Mouse (Mus musculus) large intestine, adult 2 months (tissue): ENCODE measurements around the gene Sertad1. TPM values are rescaled to one million over a fixed set of nuclear protein-coding genes. Genes with fewer than 3 reads are reported as not detected.
A peak's percentile ranks its signal among the peaks of the same experiment; 100 is the strongest.
"Not testable (repeated sequence)": the region's sequence is repeated elsewhere in the genome, so short reads cannot be mapped to it uniquely, and the experiment has no call there.

Experiments used
- DNase-seq: peaks from one replicate; pipeline ENCODE4 v3.0.0-alpha.2; 2012; ENCODE audit warnings: low read depth, low spot score
- WGBS: fragments of 180-500 bp; shearing (Covaris S2); methylation state at CpG from one replicate; pipeline ENCODE4 v1.1.7; 2018; 5-methylcytosine and 5-hydroxymethylcytosine counted together
- polyA plus RNA-seq: library from polyadenylated mRNA; depleted of rRNA; stranded (reverse); fragments of >200 nt; gene quantifications from 2 replicates; pipeline ENCODE4 v1.2.3, GENCODE M21; 2012

Gene Sertad1
- polyA plus RNA-seq, 1 experiment, result 54.5 TPM

DNA sequence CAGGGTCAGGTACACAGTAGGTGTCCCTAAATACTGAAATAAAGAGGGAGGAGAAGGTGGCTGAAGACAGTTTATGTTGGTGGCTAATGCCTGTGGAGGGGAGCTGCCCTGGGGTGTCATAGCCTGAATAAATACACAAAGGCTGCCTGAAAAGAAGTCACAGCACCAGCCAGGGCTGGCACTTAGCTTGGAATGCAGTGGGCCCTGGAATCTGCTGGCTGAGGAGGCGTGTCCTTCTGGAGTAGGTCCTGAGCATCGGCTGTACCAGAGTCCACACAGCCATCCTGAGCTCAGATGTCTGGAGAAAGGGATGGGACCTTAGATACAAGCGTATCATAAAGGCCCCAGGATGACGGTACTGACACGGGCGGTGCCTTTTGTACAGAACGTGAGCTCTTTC lies 5.1 kb downstream of the Sertad1 start:
- DNase-seq, result no peak
- WGBS, result 50% methylated on average over 7 of the region's 7 CpGs

DNA sequence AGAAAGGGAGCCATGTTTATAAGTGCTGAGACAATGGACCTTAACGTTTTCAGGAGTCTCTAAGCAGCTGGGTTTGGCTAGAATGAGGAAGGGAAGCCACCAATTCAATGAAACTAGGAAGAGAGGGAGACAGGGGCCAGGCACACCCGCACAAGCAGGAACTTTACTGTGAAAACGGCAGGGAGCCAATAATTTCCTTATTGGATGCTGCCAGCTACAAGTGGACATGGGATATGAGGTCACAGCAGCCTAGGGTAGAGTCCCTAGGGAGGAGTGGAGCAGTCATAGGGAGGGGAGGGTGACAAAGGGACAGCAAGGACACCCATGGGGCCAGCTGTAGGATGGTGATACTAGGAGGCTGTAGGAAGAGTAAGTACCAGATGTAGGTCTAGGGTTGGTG lies 6.3 kb downstream of the Sertad1 start:
- DNase-seq, result no peak
- 12% methylated on average over 3 of the region's 3 CpGs for WGBS

DNA sequence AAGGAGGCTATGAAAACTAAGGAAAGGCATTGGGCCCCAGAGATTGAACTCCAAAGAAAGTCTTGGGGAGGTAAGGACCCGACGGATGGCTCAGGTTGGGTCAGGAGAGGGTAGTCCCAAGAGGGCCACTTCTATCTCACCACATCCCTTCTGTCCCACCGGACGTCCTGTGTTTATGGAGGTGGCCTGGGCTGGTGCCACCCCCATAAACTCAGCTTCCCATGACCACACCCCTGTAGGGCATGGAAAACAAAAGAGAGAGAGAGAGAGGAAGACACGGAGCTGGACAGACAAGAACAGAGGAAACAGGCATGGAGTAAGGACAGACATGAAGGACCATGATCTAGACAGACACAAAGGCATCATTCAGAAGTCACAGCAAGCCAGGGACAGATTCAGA lies 6.7 kb downstream of the Sertad1 start:
- WGBS, result 70% methylated on average over 5 of the region's 5 CpGs
- DNase-seq, result no peak

DNA sequence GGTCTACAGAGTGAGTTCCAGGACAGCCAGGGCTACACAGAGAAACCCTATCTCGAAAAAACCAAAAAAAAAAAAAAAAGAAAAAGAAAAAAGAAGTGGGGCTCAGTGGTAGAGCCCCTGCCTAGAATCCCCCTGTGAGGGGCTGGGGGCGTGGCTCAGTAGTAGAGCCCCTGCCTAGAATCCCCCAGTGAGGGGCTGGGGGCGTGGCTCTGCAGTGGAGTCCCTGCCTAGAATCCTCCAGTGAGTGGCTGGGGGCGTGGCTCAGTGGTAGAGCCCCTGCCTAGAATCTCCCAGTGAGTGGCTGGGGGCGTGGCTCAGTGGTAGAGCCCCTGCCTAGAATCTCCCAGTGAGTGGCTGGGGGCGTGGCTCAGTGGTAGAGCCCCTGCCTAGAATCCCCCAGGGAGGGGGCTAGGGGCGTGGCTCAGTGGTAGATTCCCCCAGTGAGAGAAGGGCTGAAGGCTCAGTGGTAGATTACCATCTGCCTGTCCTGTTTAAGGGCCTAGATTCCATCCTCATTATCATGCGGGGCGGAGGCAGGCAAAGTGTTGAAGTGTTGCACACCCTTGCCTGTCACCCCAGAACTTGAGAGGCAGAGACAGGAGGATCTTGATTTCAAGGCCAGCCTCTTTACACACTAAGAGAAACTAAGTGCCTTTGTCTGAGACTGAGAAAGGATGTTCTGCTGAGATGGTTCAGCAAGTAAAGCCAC lies 8.1 kb downstream of the Sertad1 start:
- not testable (repeated sequence) for DNase-seq
- 84% methylated on average over 9 of the region's 9 CpGs for WGBS

DNA sequence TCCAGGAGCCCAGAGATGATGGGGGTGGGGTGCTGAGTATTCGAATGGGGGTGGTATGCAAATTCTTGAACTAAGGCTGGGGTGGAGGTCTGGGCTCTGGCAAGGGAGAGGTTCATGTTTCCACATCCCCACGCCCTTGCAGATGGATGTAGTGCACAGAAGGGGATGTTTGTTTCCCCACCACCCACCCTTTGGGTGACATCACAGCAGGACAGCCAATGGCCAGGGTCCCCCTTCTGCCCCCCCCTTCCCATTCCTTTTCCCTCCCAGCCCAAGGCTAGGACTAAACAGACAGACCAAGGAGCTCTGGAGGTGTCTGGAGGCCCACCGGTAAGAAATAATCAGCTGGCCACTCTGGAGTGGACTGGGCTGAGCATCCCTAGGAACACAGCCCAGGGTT lies 12.3 kb downstream of the Sertad1 start, which contains the start of gene Prx:
Prx (plus strand) TSS at position 289 of the 400 bp plus-strand sequence.
- DNase-seq, result no peak
- 57% methylated on average over 3 of the region's 3 CpGs for WGBS

DNA sequence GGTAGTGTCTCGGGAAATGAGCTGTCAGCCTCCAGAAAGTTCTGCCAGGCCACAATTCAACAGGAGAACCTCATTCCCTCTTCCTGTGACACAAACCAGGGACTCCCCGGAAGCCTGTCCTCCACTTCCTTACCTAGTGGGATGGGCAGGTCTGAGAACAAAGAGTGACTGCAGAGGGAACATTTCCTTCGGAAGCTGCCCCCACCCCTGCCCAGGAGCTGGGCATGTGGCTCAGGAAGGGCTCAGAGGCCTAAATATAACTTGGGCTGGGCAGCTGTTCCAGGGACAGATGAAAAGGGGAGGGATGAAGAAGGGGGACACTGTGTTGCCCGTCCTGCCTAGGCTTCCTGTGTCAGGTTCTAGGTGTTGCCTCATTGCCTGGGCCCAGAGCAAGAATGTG lies 14.9 kb downstream of the Sertad1 start:
- no peak for DNase-seq
- 62% methylated on average over 4 of the region's 4 CpGs for WGBS

DNA sequence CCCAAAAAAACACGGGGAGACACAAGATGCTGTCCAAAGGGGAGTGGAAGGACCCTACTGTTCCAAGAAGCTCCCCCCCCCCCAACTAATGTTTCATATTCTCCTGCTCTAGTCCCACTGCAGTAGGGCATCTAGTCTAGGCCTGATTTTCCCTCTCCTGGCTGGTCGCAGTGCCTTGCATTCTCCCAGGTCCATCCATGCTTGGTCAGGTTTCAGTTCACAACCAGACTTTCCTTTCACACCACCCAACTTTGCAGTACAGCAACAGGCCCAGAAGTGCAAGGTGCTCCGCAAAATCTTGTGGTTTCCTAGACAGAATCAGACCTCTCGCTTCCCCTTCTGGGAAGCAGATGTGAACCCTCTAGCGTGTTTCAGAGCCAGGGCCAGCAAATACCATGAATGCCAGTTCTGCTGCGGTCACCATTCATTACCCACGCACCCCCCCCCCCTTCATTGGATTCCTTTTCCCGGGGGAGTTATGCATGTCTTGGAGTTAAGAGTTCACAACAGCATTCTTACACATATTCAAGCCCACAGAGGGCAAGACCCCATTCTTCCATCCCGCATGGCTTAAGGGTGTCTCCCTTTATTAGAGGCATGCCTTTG lies 20.2 kb downstream of the Sertad1 start:
- WGBS, result 45% methylated on average over 9 of the region's 9 CpGs
- DNase-seq, result no peak

DNA sequence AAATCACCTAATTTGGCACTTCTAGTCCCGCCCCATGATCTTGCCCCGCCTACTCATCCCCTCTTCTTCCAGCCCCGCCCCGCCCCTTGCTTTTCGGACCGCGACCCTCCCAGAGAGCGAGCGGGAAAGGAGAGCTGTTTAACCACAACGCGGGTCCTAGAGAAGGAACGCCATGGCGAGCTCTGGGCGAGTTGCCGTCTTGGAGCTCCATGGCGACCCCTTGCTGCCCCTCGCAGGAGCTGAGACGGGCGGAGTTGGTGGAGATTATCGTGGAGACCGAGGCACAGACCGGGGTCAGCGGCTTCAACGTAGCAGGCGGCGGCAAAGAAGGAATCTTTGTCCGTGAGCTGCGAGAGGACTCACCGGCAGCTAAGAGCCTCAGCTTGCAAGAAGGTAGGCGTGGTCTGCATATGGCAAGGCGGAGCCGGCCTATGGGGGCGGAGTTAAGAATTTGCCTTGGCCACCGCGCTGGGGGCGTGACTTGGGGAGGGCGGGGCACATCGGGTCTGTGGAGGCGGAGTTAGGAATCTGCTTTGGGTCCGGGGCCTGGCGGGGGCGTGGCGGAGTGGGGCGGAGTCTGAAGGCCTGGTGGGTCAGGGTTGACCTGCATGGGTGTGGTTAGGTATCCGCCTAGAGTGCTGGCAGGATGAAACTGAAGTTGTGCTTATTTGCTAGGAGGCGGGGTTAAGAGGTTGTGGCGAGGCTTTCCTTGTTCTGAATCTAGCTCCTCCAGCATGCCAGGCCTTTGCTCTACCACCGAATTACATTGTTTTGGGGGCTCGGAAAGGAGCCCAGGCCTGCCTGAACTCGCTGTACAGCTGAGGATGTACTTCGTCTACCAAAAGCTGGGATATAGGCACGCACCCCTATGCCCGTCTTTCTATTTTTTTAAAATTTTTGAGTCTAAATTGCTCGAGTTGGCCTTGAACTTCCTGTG lies 21.3 kb downstream of the Sertad1 start:
- peak; percentile 97 for DNase-seq
- under 1% methylated on average over 54 of the region's 54 CpGs for WGBS

DNA sequence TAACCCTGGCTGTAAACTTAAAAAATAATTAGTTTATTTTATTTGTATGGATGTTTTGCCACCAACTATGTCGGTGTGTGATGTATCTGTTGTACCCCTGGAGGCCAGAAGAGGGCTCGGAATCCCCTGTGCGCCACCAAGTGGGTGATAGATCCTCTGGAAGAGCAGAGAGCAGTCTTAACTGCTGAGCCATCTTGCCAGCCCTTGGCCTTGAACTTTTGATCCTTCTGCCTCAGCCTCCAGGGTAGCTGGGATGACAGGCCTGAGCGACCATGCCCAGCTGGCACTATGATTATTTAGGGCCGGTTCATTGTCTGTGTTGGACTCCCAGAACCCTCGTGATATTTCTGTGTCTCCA lies 21.9 kb downstream of the Sertad1 start:
- no peak for DNase-seq
- 12% methylated on average over 6 of the region's 6 CpGs for WGBS

DNA sequence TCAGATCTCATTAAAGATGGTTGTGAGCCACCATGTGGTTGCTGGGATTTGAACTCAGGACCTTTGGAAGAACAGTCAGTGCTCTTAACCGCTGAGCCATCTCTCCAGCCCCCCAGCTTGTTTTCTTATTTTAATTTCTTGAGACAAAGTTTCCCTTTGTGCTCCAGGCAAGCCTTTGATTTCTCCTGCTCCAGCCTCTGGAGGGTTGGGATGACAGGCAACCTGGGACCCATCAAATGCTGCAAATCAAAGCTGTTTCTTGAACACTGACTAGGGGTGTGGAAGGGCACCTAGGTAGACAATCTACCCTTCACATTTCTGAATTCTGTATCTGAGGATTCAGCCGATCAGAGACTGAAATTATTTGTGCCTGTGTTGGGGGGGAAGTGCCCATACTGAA lies 24.1 kb downstream of the Sertad1 start:
- no peak for DNase-seq
- WGBS, result 97% methylated on average over 2 of the region's 2 CpGs

DNA sequence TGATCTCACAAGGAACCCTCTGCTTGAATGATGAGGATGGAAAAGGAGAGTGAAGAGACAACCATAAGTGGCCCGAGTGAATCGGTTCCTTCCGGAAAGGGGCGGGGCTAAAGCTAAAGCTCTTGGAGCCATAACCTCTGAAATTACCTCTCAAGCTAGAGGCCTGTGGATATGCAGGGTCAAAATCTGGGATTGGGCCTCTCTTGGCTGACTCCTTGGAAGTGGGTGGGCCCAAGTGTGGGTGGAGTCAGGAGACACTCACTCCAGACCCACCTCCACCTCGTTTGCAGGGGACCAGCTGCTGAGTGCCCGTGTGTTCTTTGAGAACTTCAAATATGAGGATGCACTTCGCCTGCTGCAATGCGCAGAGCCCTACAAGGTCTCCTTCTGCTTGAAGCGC lies 28.3 kb downstream of the Sertad1 start:
- DNase-seq, result no peak
- 61% methylated on average over 9 of the region's 9 CpGs for WGBS

DNA sequence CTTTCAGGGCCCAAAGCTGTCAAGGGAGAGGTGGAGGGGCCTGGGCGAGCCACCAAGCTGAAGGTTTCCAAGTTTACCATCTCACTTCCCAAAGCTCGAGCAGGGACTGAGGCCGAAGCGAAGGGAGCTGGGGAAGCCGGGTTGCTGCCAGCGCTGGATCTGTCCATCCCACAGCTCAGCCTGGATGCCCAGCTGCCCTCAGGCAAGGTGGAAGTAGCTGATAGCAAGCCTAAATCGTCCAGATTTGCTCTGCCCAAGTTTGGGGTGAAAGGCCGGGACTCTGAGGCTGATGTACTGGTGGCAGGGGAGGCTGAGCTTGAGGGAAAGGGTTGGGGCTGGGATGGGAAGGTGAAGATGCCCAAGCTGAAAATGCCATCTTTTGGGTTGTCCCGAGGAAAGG lies 31.6 kb downstream of the Sertad1 start:
- DNase-seq, result no peak
- 86% methylated on average over 9 of the region's 9 CpGs for WGBS

DNA sequence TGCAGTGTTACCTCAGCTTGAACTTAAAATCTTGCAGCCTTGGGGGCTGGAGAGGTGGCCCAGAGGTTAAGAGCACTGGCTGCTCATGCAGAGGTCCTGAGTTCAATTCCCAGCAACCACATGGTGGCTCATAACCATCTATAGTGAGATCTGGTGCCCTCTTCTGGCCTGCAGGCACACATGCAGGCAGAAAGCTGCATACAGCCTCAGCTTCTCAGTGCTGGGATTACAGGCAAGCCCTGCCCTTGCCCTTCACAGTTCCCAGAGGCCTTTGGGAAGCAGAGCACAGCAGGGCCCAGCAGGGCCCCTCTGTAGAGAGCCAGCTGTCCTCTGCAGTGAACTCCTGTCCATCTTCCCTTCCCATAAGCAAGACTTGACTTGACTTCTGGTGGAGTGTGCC lies 33.4 kb downstream of the Sertad1 start:
- no peak for DNase-seq

DNA sequence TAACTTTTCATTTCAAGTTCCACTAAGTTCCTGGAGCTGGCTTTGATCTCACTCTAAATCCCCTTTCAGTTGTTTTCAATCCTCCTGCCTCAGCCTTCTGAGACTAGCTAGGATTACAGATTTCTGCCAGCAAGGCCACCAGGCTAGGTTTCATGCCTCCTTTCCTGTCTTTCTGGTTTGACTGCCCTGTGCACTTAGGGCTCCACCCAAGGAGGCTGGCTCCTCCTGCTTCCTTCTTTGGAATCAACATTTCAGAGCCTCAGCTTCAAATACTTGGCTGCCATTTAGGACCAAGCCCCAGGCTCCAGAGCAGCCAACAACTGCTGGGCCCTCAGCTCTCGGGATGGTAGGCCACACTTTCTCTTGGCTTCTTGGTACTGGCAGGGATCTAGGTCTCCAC lies 33.9 kb downstream of the Sertad1 start:
- DNase-seq, result peak; percentile 68
- 11% methylated on average over 1 of the region's 1 CpGs for WGBS

DNA sequence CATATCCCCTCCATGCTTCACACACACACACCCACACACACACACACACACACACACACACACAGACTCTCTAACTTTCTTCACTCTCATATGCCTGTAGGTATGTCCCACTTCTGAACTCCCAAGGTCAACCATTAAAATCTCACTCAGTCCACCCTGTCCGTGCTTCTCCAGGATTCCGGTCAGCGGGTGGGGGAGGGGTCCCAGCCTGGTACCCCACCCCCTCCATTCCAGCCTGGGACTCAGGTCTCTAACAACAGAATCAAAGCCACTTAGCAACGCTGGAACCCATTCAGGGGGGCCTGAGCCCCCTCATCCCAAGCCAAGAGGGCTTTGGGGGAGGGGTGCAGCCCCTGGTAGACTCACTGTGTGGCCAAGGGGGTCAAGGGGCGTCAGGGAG lies 36.3 kb downstream of the Sertad1 start, which contains the start of gene Hipk4:
Hipk4 (plus strand) TSS at position 301 of the 400 bp plus-strand sequence.
- WGBS, result 66% methylated on average over 5 of the region's 5 CpGs
- DNase-seq, result no peak

DNA sequence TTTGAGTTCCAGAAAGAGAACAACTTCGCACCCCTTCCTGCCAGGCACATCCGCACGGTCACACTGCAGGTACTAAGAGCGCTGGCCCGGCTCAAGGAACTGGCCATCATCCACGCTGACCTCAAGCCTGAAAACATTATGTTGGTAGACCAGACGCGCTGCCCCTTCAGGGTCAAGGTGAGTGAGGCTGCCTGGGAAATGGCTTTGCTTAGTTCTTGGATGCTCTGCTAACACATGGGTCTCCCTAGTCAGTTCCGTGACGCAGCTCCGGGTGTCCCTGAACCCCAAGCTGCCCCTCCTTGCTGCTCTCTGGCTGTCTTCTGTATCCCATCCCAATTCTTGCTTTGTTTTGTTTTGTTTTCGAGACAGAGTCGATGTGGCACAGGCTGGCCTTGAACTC lies 37.1 kb downstream of the Sertad1 start:
- no peak for DNase-seq
- 92% methylated on average over 13 of the region's 13 CpGs for WGBS

DNA sequence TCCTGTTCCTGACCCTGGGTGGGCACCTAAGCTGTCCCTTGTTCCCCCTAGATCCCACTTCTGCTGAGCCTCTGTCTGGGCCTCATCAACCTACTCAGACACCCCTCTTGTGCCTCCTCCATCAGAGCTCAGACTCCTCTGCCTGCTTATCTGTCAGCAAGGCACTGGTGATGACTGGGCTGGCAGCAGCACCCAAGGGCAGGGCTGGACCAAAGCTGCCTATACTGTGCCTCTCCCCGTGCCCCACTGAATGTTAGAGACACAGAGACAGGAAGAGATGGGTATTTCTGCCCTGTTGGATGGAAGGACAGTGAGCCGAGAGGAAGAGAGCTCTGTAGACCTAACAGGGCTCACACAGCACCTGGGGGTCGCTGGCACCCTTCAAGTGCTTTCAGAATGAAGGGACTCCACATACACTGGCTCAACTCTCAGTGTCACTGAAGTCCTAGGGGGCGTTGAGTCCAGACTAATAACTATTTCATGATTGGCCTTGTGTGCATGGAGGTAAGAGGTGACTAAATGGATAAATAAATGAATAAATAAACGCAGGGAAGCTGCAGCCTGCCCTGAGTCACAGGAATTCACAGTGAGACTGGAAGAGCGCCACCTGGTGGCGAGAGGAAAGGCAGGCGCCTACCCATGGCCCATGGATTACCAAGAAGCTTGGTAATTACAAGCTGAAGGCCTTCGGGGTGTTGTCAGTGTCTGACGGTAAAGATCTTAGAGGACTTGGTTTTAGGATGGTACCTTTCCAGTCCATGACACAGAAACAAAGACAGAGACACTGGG lies 39.5 kb downstream of the Sertad1 start:
- peak; percentile 74 for DNase-seq
- 17% methylated on average over 10 of the region's 10 CpGs for WGBS

DNA sequence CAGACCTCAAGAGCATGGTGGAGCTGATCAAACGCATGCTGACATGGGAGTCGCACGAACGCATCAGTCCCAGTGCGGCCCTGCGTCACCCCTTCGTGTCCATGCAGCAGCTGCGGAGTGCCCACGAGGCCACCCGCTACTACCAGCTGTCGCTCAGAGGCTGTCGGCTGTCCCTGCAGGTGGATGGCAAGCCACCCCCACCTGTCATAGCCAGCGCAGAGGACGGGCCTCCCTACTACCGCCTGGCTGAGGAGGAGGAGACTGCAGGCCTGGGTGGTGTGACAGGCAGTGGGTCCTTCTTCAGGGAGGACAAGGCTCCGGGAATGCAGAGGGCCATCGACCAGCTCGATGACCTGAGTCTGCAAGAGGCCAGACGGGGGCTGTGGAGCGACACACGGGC lies 42.4 kb downstream of the Sertad1 start:
- WGBS, result 90% methylated on average over 21 of the region's 21 CpGs
- DNase-seq, result no peak

DNA sequence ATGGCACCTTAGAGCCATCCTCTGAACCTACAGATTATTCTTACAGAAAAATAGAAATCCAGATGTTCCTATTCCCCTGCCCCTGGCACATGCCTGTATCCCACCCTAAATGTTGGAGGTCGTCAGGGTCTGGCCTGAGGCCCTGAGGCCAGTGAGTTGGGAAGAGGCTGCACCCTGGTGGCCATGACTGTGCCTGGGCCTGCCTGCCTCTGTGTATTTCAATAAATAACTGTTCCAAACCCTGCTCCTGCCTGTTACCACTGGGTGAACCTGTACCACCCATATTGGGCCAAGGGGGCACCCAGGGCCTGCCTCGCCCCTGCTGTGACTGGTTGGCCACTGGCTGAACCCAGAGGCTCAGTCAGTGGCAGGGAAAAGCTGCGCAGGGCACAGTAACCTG lies 44.2 kb downstream of the Sertad1 start:
- 82% methylated on average over 3 of the region's 3 CpGs for WGBS
- DNase-seq, result no peak

DNA sequence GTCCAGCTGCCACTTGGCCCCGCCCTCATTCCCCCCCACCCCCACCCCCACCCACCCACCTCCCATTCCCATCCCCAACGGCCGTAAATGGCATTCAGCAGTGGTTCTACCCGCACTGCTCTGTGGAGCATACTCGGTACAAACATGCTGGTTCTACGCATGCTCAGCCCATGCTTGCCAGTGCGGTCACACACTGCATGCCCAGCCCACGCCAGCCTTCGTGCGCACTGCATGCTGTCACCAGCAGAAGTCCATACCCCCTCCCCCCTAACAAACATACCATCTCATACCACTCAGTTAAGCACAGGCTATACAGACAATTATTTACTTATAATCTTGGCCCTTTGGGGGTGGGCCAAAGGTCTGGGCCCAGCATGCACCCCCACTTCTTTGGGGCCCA lies 45.0 kb downstream of the Sertad1 start:
- no peak for DNase-seq
- 85% methylated on average over 10 of the region's 10 CpGs for WGBS
